ENCODE assay signal across 8 mouse cellular contexts in the genomic region with DNA sequence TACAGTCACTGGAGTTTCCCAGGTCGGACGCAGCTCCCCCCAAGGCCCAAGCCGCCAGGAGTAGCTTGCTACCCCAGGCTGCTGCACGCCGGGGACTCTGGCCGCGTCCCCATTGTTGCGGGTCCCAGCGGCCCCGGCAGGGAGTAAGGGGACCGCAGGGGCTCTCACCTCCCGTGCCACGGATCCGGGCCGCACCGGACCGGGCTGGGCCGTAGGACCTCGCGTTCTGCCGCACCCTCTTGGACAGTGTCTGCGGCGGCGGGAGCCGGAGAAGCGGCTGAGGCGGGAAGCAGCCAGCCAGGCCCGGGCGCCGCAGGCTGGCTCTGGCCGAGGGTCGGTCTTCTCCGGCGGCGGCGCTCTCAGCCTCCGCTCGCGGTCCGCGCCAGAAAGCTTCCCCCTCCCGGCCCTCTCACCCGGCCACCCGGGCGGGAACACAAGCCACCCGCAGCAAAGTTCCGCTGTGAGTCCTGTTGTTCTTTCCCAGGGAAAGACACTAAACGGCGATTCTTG. TPM values are rescaled to one million over a fixed set of nuclear protein-coding genes. Genes with fewer than 3 reads are reported as not detected.
DNase-seq lines count a peak whose midpoint lies in the region; ATAC-seq lines count a peak whose summit lies in the region.

A gene (minus strand): TSS at position 383 of the 510 bp plus-strand sequence.

- intact Hi-C loops in gastrocnemius, postnatal 36 days (cut with DNase I), result no loop called here
- intact Hi-C loops in left cerebral cortex, postnatal 14 days (cut with DNase I), result no loop called here

- peak within 1 kb of the TSS; percentile 92 for H3K27ac ChIP-seq in intestine, embryonic 15.5 days

- peaks cover 7% of the 10 kb centered on the region for H3K4me1 ChIP-seq in intestine, embryonic 15.5 days (replicated peaks)

- no peaks in the 10 kb centered on the region for H3K27me3 ChIP-seq in intestine, embryonic 15.5 days (replicated peaks)

- peak within 1 kb of the TSS; percentile 65 for H3K4me2 ChIP-seq in intestine, embryonic 15.5 days (replicated peaks)

- H3K9ac ChIP-seq in intestine, embryonic 15.5 days, result peak within 1 kb of the TSS; percentile 100

- no peaks in the 10 kb centered on the region for H3K9me3 ChIP-seq in intestine, embryonic 15.5 days

- H3K36me3 ChIP-seq in intestine, embryonic 15.5 days, result no peaks in the 10 kb centered on the region

- peak; percentile 92 for ATAC-seq in intestine, embryonic 15.5 days
- ATAC-seq in megakaryocyte-erythroid progenitor cell, adult 5-6 weeks (replicated peaks; ENCODE audit: low FRiP score, low TSS enrichment, poor library complexity, severe bottlenecking), result peak; percentile 79

- WGBS in intestine, embryonic 15.5 days, result under 1% methylated on average over 49 of the region's 49 CpGs

- peak; percentile 93 for DNase-seq in adrenal gland, adult 2 months
- DNase-seq in embryo, embryonic 11.5 days (ENCODE audit: low read depth, low spot score), result peak; percentile 77
- peak; percentile 77 to 87 for DNase-seq in gastrocnemius, postnatal 36 days
- peak; percentile 64 to 85 for DNase-seq in left cerebral cortex, postnatal 14 days (ENCODE audit: low spot score in 2 of 2)
- DNase-seq in right cerebral cortex, postnatal 14 days, result peak; percentile 84
- DNase-seq in urinary bladder, postnatal 25 days (ENCODE audit: low spot score), result peak; percentile 86

- H3K4me3 ChIP-seq in intestine, embryonic 15.5 days (replicated peaks), result peak within 1 kb of the TSS; percentile 96

RNA-seq across cellular contexts. Expression of the gene that starts here (rescaled TPM):
- 10 to 100 TPM; 13.2 to 24.8 TPM for total RNA-seq in adrenal gland, adult 2 months (2021)
- 44.6 and 68.0 TPM in 2 replicates for polyA plus RNA-seq in adrenal gland, adult 2 months (2012; rRNA removed)
- 1 to 10 TPM; 5.5 to 5.7 TPM for total RNA-seq in gastrocnemius, postnatal 36 days (2021)
- polyA plus RNA-seq in intestine, embryonic 15.5 days (2015; fragmentation: Nextera tagmentation; extraction: Ambion mirVana), result 4.7 and 5.0 TPM in 2 replicates
- 10 to 100 TPM; 18.4 to 18.9 TPM for total RNA-seq in left cerebral cortex, postnatal 14 days (2021)
- 15.9 and 22.7 TPM in 2 replicates for total RNA-seq in megakaryocyte-erythroid progenitor cell, adult 5-6 weeks (2014; fragmentation: Nextera tagmentation)
- 15.6 and 23.2 TPM in 2 replicates for total RNA-seq in megakaryocyte-erythroid progenitor cell, adult 5-6 weeks (2017)

Comparison
In these comparisons a context has a peak if more than half of its experiments do, and no peak if none do; other contexts are left out.
1. Peak in every context shown above with its lines: DNase-seq, ATAC-seq, H3K4me3 ChIP-seq and H3K27ac ChIP-seq.